Mouse (Mus musculus) left cerebral cortex, postnatal 10 days (tissue): Measurements from ENCODE around the gene Rbpms2. TPM values are rescaled to one million over a fixed set of nuclear protein-coding genes. Genes with fewer than 3 reads are reported as not detected.

Source experiments
- DNase-seq, 2 experiments: peaks; one replicate each; pipeline ENCODE4 v3.0.0; 2021 to 2022; ENCODE audit warnings: low spot score in 2 of 2, mixed read lengths in 1 of 2; ENCODE audit errors: extremely low spot score in 1 of 2
- intact Hi-C: fragments of 180-260 bp; cut with DNase I; formaldehyde crosslinking; loops from one replicate; pipeline ENCODE4 v1.15.1; 2025
- total RNA-seq, 2 experiments: library from RNA; stranded (reverse); gene quantifications; 2 replicates each; pipeline ENCODE4 v1.2.3; 2021

The Rbpms2 gene
- total RNA-seq, 2 experiments from 2014 or later, result 1.6 to 1.8 TPM

DNA sequence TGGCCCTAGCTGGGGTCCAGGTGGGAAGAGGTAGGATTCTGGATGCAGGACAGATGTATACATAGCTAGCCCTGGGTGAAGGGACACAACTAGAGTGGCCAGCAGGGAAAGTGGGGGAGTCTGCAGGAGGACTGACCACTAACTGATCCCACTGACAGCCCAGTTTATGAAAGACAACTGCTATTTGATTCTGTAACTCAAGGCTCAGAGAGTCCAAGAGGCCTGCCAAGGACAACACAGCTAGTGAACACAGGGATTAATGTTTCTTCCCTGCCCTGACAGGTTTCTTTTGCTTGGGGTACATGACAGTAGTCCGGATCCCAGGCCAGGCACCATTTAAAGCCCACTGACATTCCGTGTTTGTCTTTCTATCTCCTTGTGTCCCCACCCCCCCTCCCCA lies 22.3 kb upstream of the Rbpms2 start:
- intact Hi-C loops, result loop anchor here (5.0 kb wide), 1 partner anchor 245 kb away; no protein-coding TSS in a partner anchor
- DNase-seq, result no peak

DNA sequence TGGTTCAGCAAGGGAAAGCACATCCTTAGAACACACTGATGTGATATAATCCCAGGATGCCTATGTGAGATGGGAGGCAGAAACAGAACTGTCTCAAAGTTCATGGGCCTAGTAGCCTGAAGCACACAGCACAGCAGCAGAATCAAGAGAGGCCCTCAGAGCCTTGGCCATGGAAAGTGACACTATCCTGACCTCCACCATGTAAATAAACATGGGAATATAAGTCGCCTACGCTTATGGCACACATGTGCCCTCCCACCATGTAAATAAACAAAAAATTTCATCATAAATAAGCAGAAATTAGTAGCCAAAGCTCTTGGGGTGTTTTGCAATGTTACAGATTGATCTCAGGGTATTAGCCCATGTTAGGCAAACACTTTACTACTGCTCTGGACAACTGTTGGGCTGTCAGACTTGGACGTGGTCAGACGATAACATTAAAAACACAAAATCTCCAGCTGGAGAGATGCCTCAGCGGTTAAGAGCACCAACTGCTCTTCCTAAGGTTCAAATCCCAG lies 17.4 kb upstream of the Rbpms2 start:
- intact Hi-C loops, result no loop called here
- DNase-seq, result no peak

DNA sequence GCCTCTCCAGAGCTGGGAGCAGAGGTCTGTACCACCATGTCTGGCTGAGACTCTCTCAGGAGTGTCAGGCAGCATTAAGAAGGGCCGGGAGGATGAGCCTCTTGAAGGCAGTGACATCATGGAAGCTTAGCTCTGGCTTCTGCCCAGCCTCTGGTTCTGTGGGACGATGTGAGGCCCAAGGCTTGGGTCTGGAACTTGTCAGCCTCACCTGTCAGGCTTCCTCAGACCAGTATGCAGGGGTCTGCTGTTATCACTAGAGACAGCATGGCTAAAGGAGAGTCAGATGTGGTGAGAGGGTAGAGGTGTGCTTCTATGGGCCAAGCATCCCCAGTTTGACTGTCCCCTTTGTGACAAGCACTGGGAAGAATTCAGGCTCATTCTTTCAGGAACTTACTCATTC lies 16.4 kb upstream of the Rbpms2 start:
- intact Hi-C loops, result no loop called here
- no peak for DNase-seq

DNA sequence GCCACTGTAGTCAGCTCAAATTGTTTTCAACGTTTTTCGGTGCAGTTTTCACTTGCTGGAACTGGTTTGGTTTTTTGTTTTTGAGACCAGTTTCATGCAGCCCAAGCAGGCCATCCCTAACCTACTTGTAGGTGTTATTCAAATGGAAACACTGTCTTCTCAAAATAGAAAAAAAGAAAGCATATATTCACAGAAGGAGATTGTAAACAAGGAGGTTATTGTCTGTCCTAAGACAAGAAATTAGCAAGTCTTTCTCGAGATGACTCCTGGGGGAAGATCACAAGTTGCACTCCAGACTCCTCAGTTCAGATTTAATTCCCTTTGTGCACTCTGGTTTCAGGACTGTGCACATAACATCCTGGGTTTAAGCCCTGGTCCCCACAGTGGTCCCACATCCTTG lies 10.1 kb upstream of the Rbpms2 start:
- no peak for DNase-seq
- intact Hi-C loops, result no loop called here

DNA sequence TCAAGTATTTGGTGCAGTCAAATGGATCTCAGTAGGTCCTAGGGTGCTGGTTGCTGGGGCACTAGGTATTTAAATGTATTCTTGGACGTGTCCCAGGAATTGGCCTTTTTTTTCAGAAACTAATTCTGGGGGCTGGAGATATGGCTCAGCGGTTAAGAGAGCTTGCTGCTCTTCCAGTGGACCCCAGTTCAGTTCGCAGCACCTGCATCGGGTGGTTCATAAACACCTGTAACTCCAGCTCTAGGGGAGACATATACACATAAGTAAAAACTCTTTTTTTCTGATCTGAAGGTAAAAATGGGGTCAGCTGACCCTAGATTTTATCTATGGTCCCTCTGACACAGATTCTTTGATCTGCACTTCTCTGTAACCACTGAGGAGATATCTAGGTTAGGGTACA lies 8.3 kb upstream of the Rbpms2 start:
- intact Hi-C loops, result no loop called here
- DNase-seq, result no peak

DNA sequence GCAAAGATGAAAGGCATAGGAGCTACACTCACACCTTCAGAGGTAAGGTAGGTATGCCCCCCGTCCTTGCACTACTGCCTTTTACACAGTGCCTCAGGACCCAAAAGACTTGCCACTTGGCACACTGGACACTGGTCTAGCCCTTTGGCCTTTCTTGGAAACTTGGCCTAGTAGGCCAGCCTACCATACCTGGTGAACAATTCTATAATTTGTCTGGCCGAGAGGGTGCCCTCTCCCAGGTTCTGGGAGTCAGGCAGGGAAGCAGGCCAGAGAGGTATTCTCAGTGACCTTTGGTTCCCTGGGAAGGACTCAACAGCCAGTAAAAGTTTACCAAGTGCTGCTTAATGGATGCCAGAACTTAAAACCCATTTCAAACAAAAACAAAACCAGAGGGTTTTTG lies 7.8 kb upstream of the Rbpms2 start:
- intact Hi-C loops, result no loop called here
- no peak for DNase-seq

DNA sequence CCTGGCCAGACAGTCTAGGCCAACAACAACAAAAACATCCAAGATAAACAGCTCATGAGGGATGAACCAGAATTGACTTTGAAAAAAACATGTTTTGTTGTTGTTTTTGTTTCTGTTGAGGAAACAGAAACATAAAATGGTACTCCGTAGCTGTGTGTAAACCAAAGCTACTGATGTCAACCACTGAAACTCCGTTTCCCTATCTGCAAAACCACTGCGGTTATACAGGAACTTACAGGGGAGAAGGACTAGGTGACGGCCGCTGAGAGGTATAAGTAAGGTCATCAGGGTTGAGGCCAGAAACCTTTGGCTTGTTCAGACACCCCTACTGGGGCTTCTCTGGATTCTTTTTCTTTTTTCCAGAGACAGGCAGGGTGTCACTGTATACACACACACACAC lies 6.6 kb upstream of the Rbpms2 start:
- intact Hi-C loops, result no loop called here

DNA sequence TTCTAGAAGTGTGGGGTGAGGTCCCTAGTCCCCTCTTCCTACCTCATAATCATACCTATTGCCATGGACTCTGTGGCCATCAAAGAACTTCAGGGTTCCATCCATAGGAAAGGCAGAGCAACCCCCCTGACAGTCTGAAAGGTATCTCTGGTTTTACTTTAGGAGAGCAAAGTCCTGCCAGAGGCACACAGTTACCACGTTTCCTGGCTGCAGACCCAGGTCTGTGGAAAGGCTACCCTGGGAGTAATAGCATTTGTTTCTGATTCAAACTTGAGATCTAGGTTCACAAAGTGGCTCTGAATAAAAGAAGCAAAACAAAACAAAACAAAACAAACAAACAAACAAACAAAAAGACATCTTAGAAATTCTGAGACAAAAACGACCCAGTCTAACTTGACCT lies 5.2 kb upstream of the Rbpms2 start:
- intact Hi-C loops, result no loop called here
- no peak for DNase-seq

More for the DNA sequence above, 6.6 kb upstream of the Rbpms2 start:
- DNase-seq, result no peak

DNA sequence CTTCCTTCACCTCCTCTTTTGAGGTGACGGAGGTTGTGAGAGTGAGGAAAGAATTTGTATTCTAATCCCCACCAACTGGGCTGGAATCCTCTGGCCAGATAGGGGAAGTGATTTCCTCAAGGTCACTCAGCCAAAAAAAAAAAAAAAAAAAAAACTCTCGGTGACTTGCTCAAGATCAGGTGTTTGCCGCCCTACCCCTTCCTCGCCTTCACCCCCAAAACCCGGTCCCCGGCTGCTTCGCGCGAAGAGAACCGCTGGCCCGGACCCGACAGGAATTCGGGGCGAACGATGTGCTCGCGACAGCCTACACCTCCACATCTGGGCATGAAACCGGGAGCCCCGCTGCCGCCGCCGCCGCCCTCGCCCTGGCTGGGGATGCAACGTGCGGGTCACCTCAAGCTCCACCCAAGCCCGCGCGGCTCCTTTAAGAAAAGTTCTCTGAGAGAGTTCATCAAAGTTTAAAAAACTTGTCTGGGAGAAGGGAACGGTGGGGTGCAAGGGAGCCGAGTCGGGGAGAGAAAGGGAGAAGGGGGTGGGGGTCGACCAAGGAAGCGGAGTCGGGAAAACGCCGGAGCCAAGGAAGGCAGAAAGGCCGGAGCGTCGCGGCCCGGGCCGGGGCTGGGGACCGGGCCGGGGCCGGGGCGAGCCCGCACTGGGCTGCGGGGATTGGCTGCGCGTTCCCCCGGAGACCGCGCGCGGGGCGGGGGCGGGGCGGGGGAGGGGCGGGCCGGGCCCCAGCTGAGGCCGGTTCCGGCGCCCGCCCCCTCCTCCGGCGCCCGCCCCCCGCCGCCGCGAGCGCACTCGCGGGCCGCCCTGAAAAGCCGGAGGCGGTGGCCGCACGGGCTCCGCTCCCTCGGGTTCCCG lies 551 bp downstream of the Rbpms2 start:
- peak in 1 of 2 experiments; percentile 78 for DNase-seq
- intact Hi-C loops, result no loop called here

DNA sequence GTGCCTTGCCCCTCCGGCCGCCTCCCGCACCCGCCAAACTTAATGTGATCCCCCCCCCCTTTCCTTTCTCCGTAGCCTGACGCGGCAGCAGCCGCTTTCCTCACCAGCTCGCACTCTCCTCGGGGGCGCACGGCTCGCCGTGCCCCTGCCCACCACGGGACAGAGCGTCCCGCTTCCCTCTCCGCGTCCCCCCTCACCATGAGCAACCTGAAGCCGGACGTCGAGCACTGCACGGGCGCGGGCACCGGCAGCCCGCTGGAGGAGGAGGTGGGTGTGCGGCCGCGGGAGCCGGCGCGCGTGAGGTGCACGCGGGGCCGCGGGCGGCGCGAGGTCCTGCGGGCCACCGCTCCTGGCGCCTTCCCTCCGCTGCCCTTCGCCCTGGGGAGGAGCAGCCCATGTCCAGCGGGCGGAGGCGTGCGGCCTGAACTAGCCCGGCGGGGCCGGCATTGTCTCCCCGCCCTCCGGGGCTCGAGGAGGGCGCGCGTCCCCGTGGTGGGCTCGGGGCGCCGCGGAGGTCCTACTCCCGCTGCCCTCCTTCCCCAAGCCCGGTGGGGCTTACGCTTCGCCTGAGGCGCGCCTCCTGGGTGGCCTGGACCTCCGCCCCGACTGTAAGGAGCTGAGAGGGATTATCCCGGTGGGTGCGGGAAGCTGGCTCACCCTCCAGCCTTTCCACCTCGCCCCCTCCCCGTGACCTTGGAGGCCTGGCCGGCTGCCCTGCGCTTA lies 1.3 kb downstream of the Rbpms2 start:
- DNase-seq, result peak in 1 of 2 experiments; percentile 50
- intact Hi-C loops, result no loop called here

DNA sequence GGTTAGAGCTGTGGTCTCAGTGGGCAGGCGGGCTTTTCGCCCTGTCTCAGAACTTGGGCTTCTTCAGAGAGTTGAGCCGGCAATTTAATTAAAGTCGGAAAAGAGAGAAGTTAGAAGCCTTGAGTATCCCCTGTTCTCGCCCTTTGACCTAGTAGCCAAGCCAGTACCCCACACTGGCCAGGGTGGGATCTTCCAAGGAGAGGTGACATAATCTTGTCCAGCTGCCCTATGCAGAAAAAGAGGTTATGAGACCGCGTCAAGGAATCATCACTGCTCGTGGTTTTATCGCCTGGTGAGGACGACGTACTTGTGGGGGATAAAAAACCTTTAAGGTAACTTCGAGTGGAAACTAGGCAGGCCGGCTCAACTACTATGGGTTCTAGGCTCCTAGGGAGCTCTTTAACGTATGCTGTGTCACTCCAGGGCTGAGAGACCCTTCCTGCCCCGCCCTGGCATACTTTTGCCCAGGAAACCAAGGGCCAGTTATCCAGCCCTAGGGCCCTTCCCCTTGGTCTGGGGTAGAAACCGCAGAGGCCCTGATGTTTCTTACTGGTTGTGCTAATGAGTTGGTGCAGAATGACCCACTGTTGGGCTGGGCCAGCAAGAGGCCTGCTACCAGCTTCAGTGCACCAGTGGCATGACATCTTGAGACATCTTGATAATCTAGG lies 2.0 kb downstream of the Rbpms2 start:
- intact Hi-C loops, result no loop called here
- no peak for DNase-seq

DNA sequence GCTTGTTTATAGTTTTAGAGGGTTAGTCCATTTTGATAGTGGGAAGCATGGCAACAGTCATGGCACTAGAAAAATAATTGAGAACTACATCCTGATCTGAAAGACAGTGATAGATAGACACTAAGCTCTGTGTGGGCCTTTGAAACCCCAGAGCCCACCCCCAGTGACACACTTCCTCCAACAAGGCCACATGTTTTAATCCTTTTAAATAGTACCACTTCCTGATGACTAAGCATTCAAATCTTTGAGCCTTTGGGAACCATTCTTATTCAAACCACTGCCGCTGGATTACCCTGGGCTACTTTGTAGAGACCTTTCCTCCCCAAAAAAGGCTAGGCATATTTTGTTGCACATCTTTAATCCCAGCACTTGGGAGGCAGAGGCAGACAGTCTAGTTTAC lies 6.3 kb downstream of the Rbpms2 start:
- no peak for DNase-seq
- intact Hi-C loops, result no loop called here

DNA sequence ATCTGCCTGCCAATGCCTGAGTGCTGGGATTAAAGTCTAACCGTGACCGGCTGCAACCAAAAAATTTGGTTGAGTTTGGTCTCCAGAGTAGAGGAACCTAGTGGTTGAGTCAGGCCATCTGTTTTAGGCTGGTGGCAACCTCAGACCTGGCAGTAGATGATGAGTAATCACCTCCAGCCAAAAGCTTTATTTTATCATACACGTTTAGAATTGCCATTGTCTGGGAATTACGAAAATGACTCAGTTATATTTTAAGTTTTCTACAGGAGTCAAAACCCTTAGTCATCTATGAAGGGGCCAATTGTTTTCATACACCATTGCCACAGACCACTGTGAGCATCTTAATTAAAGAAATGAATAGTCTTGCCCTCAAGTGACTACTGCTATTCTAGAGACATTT lies 7.5 kb downstream of the Rbpms2 start:
- DNase-seq, result no peak
- intact Hi-C loops, result no loop called here

DNA sequence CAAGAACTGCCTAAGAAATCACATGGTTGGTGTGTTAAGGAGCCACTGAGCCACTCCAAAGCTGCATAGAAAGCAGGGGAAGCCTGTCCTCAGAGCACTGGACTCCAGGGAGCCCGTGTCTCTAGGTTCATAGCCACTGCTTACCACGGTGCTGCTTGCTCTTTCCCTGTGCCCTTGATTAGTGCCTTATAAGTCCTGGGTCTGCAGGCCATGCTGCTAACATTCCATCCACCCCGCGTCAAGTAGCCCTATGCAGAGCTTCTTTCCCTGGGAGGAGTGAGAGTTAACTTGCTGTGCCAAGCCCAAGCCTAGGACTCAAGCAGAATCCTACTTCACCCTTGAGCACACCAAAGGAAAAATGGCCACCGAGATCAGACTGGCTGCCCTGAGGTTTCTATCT lies 9.6 kb downstream of the Rbpms2 start:
- DNase-seq, result no peak

DNA sequence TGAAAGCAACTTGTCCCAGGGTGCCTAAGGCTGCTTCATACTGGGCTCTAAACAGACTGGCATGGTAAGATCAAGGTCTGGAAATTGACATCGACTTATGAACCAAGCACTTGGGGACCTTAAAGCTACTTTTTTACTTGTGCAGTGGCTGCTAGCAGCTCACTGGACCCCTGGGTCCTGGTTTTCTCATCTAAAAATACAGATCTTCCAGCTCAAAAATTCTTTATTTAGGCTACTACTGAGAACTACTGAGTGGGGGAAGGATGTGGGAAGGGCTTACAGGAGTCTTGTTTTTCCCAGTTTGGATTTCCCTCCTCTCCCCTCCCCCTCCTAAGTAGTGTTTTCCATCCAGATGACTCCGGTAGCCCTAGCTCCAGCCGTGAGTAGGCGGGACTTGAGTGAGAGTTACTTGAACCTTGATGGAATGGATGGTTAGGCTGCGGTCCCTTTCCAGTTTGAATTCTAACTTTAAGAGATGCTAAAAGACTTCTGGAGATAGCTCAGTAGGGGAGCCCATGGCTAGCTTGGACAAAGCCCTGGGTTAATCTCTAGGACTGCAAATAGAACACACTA lies 11.5 kb downstream of the Rbpms2 start:
- DNase-seq, result peak in 1 of 2 experiments; percentile 40
- intact Hi-C loops, result no loop called here

More for the DNA sequence above, 9.6 kb downstream of the Rbpms2 start:
- intact Hi-C loops, result no loop called here

DNA sequence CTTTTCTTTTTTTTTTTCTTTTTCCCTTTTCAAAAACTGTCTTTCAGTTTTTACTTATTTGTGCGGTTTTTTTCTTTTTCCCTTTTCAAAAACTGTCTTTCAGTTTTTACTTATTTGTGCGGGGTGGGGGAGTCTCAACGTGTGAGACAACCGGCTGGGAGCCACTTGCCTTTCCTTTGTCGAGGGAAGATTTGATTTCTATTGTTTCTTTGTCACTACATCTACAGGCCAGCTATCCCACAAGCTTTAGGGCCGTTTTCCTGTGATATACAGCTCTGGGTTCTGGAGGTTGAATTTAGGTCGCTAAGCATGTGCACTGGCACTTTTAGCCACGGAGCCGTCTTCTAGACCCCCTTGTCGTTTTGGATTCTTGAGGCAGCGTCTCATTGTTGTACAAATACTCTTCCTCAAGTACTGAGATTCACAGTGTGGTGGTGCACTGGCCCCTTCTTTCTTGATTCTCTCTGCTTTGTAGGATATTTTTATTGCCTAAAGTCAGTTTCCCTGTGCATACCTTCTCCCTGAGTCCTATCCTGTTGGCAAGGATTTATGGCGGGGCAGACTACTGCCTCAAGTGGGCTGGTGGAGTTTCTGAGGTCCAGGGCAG lies 12.1 kb downstream of the Rbpms2 start:
- no peak for DNase-seq
- intact Hi-C loops, result no loop called here

DNA sequence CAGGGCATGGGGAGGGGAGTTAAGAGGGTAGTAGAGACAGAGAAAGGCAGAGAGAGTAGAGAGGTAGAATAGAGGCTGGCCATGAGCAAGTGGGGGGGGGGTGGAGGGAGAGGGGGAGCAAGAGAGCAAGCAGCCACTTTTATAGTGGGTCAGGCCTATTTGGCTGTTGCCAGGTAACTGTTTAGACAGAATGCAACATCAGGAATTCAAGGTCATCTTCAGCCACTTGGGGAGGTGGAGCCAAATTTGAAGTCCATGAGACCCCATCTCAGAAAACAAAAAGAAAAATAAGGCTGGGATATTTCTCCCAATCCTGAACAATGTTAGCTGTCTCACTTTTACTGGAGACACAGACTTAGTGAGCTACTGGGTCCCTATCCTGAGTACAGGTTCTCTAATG lies 13.1 kb downstream of the Rbpms2 start:
- DNase-seq, result no peak
- intact Hi-C loops, result no loop called here

DNA sequence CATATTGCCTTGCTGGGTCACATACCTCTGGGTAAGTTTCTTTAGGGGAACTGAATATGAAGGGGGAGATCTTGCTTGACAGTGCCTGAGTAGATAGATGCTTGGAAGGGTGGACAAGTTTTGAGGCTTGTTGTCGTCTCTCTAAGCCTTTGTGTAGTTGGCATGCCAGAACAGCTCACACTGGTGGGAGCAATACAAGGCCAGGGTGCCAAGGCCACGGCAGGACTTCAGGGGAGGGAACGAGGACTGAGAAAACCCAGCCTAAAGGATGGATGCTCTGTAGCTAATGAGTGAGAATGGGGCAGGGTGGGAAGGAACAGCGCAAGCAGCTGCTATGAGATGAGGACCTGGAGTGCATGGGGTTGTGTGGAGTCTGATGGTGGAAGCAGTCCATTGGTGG lies 15.5 kb downstream of the Rbpms2 start:
- intact Hi-C loops, result no loop called here
- no peak for DNase-seq

DNA sequence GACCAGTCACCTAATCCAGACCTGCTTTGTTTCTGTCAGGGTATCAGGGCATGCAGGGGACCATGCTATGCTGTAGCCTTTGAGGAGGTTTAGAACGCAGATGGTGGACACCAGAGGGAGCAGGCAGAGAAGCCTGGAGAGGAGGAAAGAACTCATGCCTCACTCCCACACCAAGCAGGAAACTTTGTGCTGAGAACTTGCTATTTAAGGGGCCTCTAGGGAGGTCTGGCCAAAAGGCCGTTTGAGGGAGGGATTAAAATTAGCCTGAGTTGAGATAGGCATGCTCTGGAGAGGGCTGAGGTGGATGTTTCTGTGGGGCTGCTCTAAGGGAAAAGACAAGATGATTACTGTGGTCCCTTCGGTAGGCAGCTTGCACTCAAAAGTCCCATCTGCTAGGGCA lies 16.5 kb downstream of the Rbpms2 start:
- DNase-seq, result no peak
- intact Hi-C loops, result no loop called here
